ENCODE assay signal across 8 mouse cellular contexts in the genomic region with DNA sequence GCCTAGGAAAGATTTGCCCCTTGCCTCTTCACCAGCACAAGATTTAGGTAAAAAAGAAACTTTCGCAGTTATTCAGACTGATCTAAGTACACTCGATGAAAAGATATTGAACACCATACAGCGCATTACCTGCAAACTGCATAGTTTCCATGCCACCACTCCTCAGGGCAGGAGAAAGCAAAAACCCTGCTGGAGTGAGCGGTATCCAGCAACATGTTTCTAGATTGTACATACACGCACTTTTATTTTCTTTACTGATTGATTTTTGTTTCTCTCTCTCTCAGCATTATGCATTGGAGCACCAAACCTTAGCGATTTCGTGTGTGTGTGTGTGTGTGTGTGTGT. TPM values are rescaled to one million over a fixed set of nuclear protein-coding genes. Genes with fewer than 3 reads are reported as not detected.
DNase-seq lines count a peak whose midpoint lies in the region; ATAC-seq and TF ChIP-seq lines count a peak whose summit lies in the region.

No protein-coding gene starts in this region.

- H3K4me2 ChIP-seq in kidney, embryonic 15.5 days: peak overlapping the region; percentile 92
- peak overlapping the region; percentile 93 for H3K4me2 ChIP-seq in midbrain, postnatal 0 days (ENCODE audit: low read depth, low read length, poor library complexity, severe bottlenecking)

- no peak overlapping the region for H3K27ac ChIP-seq in kidney, embryonic 15.5 days
- peak overlapping the region; percentile 95; the same call in 1 of the 2 replicates for H3K27ac ChIP-seq in embryonic facial prominence, embryonic 10.5 days (replicated peaks)
- H3K27ac ChIP-seq in midbrain, postnatal 0 days (ENCODE audit: low read depth, low read length): 0 out of 2 replicates have a peak overlapping the region, but pooled peaks have one; percentile 51

- peaks cover 4% of the 10 kb centered on the region; the same call in 1 of the 2 replicates for H3K36me3 ChIP-seq in kidney, embryonic 15.5 days
- H3K36me3 ChIP-seq in embryonic facial prominence, embryonic 10.5 days (replicated peaks): peaks cover 12% of the 10 kb centered on the region
- H3K36me3 ChIP-seq in midbrain, postnatal 0 days (ENCODE audit: insufficient read depth, low read length): no peaks in the 10 kb centered on the region

- peaks cover 25% of the 10 kb centered on the region for H3K4me1 ChIP-seq in kidney, embryonic 15.5 days
- H3K4me1 ChIP-seq in embryonic facial prominence, embryonic 10.5 days: peaks cover 32% of the 10 kb centered on the region
- peaks cover 9% of the 10 kb centered on the region for H3K4me1 ChIP-seq in midbrain, postnatal 0 days (ENCODE audit: insufficient read depth, low read length)

- no peaks in the 10 kb centered on the region for H3K27me3 ChIP-seq in kidney, embryonic 15.5 days
- peaks cover 6% of the 10 kb centered on the region; the same call in 1 of the 2 replicates for H3K27me3 ChIP-seq in embryonic facial prominence, embryonic 10.5 days (replicated peaks; ENCODE audit: low read depth, poor library complexity, severe bottlenecking)
- no peaks in the 10 kb centered on the region for H3K27me3 ChIP-seq in midbrain, postnatal 0 days (ENCODE audit: insufficient read depth, low read length)

- no peak for DNase-seq in kidney, postnatal 4 days
- no peak for DNase-seq in embryonic facial prominence, embryonic 10.5 days (ENCODE audit: low spot score)
- DNase-seq in midbrain, postnatal 0 days (ENCODE audit: low spot score): no peak
- no peak for DNase-seq in left cerebral cortex, postnatal 4 days
- no peak for DNase-seq in gastrocnemius, adult 8-10 months (ENCODE audit: low spot score in 2 of 2)

- intact Hi-C loops in left cerebral cortex, postnatal 4 days (cut with DNase I): no loop called here

- no peaks in the 10 kb centered on the region for H3K9me3 ChIP-seq in kidney, embryonic 15.5 days (replicated peaks)
- H3K9me3 ChIP-seq in embryonic facial prominence, embryonic 10.5 days: no peaks in the 10 kb centered on the region
- no peaks in the 10 kb centered on the region for H3K9me3 ChIP-seq in midbrain, postnatal 0 days (ENCODE audit: low read length)

- peak; percentile 61 for ATAC-seq in kidney, embryonic 15.5 days (replicated peaks; ENCODE audit: low FRiP score)
- peak; percentile 58 for ATAC-seq in inflammation-experienced regulatory T-cells, adult 6 months
- peak; percentile 57 for ATAC-seq in midbrain, postnatal 0 days (ENCODE audit: low FRiP score)
- no peak for ATAC-seq in monocyte, adult 5-6 weeks (replicated peaks; ENCODE audit: insufficient number of reproducible peaks, low FRiP score, low TSS enrichment, poor library complexity, severe bottlenecking)

- H3K9ac ChIP-seq in kidney, embryonic 15.5 days: no peak overlapping the region
- H3K9ac ChIP-seq in midbrain, postnatal 0 days (replicated peaks; ENCODE audit: low read length, poor library complexity, severe bottlenecking): no peak overlapping the region; the same call in 1 of the 2 replicates

- 45% methylated on average over 7 of the region's 7 CpGs for WGBS in kidney, embryonic 15.5 days
- 43% methylated on average over 7 of the region's 7 CpGs for WGBS in embryonic facial prominence, embryonic 10.5 days
- WGBS in midbrain, postnatal 0 days: 47% methylated on average over 7 of the region's 7 CpGs

- H3K4me3 ChIP-seq in kidney, embryonic 15.5 days (replicated peaks): peak overlapping the region; percentile 81
- peak overlapping the region; percentile 86 for H3K4me3 ChIP-seq in embryonic facial prominence, embryonic 10.5 days
- H3K4me3 ChIP-seq in midbrain, postnatal 0 days (ENCODE audit: low read depth, low read length): peak overlapping the region; percentile 94

- no peak; the same call in 1 of the 2 replicates for TF ChIP-seq CTCF in midbrain, postnatal 0 days (IDR thresholded peaks at IDR 0.05)

RNA-seq across cellular contexts. Expression of gene Kctd3, which starts 0.3 kb away (rescaled TPM):
- 28.5 and 29.0 TPM in 2 replicates for polyA plus RNA-seq in kidney, embryonic 15.5 days (2015; fragmentation: Nextera tagmentation; extraction: Ambion mirVana)
- polyA plus RNA-seq in embryonic facial prominence, embryonic 10.5 days (2016; fragmentation: Nextera tagmentation; extraction: Ambion mirVana): 28.1 and 31.0 TPM in 2 replicates
- polyA plus RNA-seq in inflammation-experienced regulatory T-cells, adult 6 months (2017; shearing (Covaris generic)): 10 to 100 TPM in 1 of 3 experiments, 1 to 10 TPM in 2; 3.7 to 11.3 (median 7.7) TPM
- 86.8 and 90.4 TPM in 2 replicates for total RNA-seq in midbrain, postnatal 0 days (2014; rRNA removed)
- 47.4 and 47.7 TPM in 2 replicates for polyA plus RNA-seq in midbrain, postnatal 0 days (2015; fragmentation: Nextera tagmentation; extraction: Ambion mirVana)
- total RNA-seq in left cerebral cortex, postnatal 4 days (2021): 100 to 1,000 TPM; 105 to 116 TPM
- total RNA-seq in monocyte, adult 5-6 weeks (2017): 13.3 to 32.7 TPM (median 13.9 TPM) in 3 replicates
- total RNA-seq in gastrocnemius, adult 8-10 months (2022): 10 to 100 TPM; 11.6 to 14.1 (median 12.9) TPM
